Mouse (Mus musculus): ENCODE measurements around the gene Zfp433.
"Not testable (repeated sequence)": the region's sequence is repeated elsewhere in the genome, so short reads cannot be mapped to it uniquely, and the experiment has no call there.

Gene Zfp433

DNA sequence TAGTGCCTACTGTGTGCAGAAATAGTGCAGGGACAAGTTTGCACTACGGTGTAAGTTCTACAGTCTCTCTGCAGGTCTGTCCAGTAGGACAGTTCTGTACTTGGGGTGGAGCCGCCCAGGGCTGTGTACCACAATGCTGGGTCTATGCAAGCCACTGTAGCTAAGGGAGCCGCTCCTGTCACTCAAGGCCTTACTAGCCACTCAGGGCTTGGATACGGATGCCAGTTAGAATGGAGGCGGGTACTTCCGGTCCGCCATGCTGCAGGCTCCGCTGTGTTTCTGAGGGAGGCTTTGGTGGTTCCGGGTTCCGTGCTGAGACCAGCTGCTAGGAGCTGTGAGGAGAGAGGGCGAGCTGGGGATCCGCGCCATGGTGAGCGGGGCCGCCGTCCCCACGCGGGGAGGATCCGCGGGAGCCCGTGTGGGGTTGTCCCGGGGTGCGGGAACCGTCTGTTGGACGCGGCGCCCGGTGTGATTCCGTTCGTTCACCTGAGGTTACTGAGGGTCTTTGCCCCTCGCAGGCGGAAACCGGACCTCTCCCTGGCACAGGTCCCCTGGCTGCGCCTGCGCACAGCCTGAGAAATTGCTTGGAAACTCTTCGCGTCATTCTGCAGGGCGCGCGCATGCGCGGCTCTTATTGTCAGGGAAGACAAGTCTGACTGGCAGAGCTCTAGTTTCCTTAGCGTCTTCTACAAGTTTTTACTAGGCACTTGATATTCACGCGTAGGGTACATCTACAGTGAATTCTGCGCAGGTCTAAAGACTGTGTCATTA lies at the start of gene Zfp433:
Gene Zfp433, plus strand, starts transcription at position 295 of the 771 bp plus-strand sequence.
- not testable (repeated sequence) for DNase-seq (ENCODE audit: low read depth)

DNA sequence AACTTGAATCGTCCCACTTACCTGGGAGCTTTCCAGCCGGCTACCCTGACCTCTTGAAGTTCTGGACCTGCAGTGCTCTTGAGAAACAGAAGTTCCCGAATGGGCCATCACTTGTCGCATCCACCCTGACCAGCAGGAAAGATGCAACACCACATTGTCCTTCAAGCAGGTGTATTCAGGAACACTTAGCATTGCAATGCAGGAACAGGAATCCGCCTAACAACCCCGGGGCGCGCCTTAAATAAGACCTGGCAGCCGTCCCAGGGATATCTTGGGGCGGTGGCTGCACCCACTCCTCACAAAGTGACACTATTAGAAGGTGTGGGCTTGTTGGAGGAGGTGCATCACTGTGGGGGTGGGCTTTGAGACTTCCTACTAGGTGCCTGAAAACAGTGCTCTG lies 49.4 kb upstream of the Zfp433 start:
- no peak for DNase-seq (ENCODE audit: low read depth)

GRCm38 (mm10) chr10:81656174-81656573 lies 48.5 kb upstream of the Zfp433 start:
- no peak for DNase-seq (ENCODE audit: low read depth)

GRCm38 (mm10) chr10:81687114-81687513 lies 17.5 kb upstream of the Zfp433 start:
- not testable (repeated sequence) for DNase-seq (ENCODE audit: low read depth)

DNA sequence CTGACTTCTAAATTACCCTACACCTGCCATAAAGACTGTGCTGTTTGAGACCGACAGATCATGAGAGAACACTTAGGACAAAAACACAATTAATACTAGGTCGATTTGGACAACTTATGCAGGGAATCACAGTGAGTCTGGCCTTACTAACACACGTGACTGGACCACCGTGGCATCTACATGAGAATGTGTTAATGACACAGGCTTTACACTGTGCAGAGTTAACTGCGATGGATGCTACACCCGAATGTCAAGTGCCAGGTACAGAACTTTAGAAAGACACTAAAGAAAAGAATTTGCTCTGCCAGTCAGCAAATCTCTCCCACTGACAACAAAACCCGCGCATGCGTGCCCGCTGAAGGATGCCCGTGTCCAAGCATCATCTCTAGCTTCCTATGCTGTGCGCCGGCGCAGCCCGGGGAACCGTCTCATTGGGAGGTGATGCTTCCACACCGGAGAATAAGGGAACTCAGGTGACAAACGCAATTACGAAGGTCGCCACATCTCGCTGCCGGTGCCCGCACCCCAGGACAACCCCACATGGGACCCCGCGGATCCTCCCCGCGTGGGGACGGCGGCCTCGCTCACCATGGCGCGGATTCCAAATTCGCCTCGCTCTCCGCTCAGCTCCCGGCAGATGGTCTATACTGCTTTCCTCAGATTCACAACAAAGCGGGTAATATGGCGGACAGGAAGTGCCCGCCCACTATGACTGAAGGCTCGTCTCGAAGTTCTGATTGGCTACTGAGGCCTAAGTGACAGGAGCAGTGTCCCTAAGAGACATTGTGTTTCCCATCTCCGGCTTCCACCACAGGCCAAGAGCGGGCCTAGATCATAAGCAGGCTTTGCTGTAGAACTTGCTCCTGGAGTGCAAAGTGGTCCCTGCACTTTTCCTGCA lies 66.1 kb downstream of the Zfp433 start, which contains the start of gene Gm3055:
Gene Gm3055, minus strand, starts transcription at position 656 of the 898 bp plus-strand sequence.
- DNase-seq (ENCODE audit: low read depth) = not testable (repeated sequence)

GRCm38 (mm10) chr10:81771404-81771777 lies 66.8 kb downstream of the Zfp433 start:
- not testable (repeated sequence) for DNase-seq (ENCODE audit: low read depth)

Data from naive thymus-derived CD4-positive, alpha-beta T cell, adult 2 months (primary cell).